Mouse (Mus musculus) gastrocnemius, adult 8-10 months (tissue): ENCODE data around the gene Cltc. TPM values are rescaled to one million over a fixed set of nuclear protein-coding genes. Genes with fewer than 3 reads are reported as not detected.
A peak's percentile ranks its signal among the peaks of the same experiment; 100 is the strongest.
"Not testable (repeated sequence)": the region's sequence is repeated elsewhere in the genome, so short reads cannot be mapped to it uniquely, and the experiment has no call there.

Experiments
- DNase-seq, 2 experiments: peaks; one replicate each; pipeline ENCODE4 v3.0.0; 2022; ENCODE audit warnings: low spot score in 2 of 2
- total RNA-seq, 4 experiments: library from RNA; stranded (reverse); gene quantifications; 2 replicates each; pipeline ENCODE4 v1.2.4; 2022

Cltc gene
- total RNA-seq, 4 experiments from 2014 or later = 106 to 149 (median 123) TPM

DNA sequence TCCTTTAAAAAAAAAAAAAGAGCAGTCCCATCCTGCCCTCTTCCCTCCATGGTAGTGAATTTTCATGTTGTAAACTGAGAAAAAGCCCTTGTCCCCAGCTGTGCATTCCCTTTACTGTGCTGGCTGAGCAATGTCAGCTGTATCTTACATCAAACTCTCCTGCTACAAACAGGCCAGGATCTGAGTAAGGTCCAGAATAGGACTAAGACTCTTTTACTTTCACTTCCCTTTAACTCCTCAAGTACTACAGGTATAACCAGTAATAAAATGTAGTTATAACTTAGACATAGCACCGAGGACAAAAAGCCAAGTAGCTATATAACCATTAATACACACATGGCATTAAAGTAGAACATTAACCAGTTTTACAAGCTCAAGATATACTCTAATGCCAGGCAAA is 18.4 kb downstream of the Cltc start:
- no peak for DNase-seq

DNA sequence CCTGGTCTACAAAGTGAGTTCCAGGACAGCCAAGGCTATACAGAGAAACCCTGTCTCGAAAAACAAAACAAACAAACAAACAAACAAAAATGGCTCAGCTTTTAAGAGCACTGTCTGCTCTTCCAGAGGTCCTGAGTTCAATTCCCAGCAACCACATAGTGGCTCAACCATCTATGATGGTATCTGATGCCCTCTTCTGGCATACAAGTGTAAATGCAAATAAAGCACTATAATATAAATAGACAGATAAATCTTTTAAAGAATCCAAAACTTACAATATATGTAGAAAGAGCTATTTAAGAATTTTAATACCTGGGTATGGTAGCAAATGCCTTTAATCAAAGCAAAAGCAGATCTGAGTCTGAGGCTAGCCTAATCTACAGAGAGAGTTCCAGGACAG is 19.1 kb downstream of the Cltc start:
- DNase-seq = not testable (repeated sequence)

DNA sequence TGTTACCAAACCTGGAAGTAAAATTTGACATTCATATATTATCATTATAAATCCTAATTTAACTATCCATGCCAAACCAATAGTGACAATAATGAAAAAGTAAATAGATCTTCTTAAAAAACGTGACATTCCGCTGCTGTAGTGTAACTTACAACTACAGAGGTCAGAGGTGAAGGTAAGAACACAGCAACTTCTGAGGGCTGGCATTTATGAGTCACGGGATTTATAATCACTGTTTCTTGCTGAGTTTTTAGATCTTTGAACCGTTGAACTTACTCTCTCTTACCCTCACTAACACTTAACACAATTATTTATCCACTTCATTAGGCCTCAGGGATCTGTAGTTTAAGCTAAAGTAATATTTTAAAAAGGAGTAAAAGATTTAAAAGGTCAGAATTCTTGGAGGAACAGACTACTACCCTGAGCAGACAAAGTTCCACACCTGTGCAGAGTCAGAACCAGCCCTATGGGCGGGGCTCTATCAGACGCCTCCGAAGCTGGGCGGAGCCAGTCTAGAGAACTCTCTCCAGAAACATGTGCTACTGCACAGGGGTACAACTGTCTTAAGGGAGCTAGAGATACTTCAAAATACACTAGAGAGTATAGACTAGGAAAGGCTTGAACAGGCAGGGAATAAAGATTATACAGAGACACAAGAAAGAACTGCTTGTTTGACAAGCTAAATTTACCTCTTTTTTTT is 19.9 kb downstream of the Cltc start:
- no peak for DNase-seq

DNA sequence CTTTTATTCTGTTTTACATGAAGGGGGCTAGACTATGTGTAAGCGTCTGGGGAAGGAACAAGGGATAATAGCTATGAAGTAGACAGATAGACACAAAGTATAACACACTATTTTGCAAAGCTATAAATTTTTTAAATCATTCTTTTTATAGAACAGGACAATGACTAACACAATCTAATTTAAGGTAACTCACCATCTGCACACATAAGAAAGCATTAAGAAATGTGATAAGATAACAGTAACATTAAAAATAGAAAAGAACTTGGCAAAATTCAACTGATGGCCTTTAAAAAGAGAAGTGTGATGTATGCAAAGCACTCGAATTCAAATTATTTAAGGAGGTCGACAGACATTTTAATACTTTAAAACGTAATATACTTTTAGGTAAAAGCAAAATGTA is 22.4 kb downstream of the Cltc start:
- no peak for DNase-seq

DNA sequence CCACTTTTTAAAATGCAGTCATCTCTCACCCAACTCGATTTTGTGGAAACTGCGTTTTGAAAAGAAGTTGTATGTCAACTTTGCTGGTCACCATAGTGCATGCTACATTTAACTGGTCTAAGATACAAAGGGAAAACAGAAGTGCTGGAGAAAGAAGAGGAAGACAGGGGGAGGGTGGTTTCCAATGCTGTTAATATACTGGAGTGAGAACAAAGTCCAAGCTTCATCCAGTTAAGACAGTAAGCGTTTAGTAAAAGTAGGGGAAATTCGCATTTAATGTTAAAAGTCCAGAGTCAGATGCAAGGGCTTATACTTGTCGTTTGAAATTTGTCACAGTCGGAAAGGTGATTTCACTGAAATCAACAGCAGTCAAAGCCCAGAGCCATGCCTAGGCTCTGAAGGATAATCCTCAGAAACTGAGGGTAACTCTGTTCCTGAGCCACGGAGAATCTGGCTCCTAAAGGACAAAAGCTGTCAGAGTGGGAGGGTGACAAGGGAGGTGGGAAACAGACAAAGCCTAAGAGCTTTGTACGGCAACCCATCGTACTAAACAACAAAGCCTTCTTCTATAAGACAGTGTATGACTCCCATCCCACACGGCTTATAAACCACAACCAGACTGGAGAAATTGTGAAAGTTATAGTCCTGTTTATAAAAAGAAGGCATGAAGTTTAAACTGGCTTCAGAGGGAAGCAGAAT is 23.0 kb downstream of the Cltc start:
- no peak for DNase-seq

DNA sequence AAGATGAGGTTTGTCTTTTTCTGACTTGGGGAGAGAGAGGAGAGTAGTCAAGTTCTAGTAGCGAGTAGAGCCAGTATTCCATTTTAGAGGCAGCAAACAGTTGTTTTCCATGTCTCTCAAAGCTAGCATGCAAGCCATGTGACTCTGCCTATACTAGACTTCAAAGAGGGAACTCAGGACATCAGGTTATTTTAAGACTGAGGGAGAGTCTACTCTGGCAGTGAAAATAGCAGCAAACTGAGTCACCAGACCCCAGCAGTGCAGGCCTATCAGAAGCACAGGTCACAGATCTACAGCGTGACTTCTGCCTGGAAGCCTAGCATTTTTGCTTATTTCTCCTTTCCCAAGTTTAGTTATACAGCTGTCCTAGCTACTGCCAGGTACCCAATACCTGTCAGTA is 25.9 kb downstream of the Cltc start:
- DNase-seq = no peak

DNA sequence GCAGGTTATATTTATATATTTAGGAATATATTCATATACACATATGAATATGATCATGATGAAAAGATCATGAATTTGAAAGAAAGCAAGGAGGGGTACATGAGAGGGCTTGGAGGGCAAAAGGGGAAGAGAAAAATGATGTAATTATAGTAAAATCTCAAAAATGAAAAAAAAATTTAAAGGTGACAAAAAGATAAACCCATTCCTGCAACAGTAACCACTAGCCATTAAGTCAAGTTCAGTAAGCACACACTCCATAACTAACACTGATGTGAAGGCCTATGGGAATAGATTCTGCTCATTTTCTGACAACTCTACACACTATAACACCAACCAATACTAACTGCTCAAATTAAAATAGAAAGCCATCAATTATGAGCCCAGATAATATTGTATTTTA is 31.8 kb downstream of the Cltc start:
- DNase-seq = no peak

DNA sequence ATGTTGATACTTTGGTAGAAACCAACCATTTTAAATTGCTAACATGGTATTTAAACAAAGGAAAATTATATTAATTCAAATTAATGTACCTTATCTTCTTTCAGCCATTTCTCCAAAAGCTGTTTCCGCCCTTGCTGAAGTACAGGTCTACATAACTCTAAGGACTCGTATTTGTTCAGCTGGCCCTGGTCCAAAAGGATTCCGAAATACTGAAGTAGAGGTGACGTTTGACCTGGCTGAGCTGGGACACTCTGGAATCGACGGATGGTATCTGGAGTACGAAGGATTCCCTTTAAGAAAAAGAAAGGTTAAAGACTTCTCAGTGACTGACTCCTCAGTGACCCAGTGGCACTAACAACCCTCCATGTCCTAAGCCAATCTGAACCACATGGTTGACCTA is 32.4 kb downstream of the Cltc start:
- no peak for DNase-seq

DNA sequence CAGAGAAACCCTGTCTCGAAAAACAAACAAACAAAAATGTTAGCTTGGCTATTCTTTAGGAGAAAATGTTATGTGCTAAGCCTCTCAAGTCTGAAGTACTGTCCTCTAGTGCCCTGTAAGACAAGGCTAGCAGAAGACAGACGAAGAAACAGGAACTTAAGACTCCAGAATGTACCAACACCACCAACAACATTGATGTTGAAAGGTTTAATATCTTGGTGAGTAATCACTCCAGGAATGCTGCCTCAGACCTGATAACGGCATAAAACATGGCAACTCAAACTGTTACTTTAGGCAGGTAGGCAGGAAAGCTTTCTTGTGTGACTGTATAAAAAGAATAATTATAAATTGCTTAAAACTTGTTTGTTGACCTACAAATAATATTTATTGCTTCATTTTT is 33.4 kb downstream of the Cltc start:
- DNase-seq = no peak

DNA sequence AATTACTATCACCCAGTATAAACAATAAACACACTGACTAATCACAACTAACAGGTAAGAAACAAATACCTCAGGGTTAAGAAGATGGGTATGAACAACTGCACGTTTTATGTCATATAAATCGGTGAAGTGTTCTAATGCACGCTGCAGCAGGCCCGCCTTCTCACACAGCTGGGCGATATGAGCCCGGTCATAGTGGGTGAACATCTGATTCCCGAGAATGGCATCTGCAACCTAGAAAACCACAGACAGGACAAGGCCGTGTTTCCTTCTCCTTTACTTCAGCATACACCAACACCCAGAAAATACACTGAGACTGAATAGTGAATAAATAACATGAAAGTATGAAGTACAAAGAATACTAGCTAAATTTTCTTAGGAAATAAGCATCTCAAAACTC is 38.0 kb downstream of the Cltc start:
- DNase-seq = no peak

DNA sequence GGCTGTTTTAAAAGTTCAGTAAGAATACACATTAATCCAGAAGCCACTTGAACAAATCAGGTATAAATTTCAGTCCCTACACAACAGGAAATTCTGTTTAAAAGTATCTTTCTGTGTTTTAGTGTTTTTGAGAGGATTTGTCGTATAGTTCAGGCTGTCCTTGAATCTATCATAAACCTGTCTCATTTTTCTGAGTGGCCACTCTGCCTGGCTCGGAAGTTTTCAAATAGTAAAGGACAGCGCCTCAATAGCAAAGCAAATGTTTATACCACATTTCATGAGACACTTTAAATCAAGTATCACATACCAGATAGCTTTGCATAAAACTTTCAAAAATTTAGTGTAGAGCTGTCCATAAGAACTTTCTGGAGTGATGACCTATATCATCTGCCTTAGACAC is 39.0 kb downstream of the Cltc start:
- no peak for DNase-seq

DNA sequence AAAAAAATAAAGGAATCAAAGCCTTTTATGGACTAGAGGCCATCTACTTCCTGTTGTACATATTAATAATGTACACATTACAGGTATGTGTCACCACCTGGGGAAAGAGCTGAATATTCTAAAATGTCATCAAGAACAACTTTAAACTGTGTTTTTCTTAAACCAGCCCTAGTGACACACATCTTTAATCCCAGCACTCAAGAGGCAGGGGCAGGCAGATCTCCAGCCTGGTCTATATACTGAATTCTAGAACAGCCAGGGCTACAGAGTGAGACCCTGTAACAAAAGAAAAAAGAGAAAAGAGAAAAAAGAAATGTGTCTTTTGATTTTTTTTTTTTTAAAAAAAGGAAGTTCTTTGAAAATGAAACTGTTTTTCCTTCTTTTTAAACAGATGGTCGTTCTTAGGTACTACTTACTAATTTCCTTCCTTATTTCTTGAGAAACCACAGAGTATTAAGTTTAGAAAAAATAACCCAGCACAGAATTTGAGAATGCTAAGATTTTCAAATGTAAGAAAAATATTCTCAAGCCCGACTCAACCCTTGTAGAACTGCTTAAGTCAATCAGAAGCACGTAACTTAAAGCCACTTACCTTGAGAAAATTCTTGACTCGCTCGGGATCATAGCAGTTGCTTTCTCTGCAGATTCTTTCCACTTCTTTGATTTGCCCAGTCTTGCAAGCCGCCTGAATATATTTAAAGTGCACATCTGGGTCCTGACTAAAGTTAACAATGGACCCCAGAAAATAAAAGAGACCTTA is 39.9 kb downstream of the Cltc start:
- DNase-seq = no peak

DNA sequence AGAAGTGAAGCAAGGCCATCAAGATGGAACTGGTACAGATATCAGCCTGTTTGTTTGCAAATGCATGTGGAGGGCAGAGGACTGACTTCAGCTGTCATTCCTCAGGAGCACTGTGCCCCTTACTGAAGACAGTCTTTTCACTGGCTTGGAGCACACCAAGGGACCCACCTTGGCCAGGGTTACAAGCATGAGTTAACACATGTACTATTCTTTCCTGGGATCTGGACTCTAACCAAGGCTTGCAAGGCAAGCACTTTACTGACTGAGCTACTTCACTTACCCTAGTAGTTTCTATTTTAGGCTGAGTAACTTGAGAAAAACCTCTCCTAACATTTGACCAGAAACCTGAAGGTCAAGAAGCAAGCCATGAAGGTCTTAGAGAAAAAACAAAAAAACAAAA is 42.8 kb downstream of the Cltc start:
- peak; percentile 10 to 30 for DNase-seq

DNA sequence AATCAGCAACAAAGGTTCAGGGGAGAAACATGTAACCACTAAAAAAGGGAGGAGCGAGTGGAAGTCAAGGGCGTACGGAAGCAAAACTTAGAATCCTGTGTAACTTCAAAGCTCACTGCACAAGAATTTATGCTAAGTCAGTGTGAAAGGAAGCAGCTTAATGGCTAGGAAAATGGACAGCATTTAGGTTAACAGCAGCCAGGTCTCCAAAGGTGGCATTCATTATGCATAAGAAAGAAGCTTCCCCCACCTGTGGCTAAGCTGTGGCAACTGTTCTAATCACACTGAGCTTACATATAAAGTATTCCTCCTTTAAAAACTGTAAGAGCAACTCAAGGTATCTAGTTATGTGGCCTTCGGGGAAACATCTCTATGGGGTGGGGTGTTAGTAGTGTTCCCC is 56.2 kb downstream of the Cltc start:
- DNase-seq = no peak

DNA sequence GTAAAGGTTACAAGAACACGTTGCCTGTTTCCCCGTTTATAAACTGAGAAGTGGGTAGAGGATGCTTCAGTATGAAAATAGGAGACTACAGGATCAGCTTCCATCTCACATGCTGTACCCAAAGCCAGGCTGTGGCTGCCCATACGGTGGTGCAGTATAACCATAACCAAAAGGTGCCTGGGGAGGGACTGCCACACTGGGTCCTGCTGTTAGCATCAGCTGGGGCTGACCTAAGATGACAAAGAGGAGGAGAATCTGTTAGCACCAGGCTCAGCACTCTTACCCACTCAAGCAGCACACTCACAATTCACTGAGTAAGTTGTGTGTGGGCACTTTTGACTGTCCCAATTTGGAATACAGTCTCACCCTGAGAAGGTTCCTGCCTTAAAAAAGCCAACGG is 61.9 kb downstream of the Cltc start:
- DNase-seq = no peak

DNA sequence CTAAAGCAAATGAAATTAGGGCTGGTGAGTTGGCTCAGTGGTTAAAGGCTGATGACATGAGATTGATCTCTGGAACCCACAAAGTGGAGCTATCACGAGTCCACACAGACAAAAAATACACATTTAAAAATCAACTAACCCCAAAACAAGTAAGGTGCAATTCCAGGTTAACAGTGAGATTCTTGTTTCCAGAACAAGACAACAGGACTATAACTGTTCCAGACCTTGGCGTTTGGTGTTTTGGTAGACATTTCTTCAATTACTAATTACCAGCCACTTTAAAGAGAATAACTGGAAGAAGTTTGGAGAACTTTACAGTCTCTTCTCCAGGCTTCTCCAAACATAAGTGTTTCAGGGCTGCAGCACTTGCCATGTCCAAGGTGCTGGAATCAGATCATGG is 64.8 kb downstream of the Cltc start:
- DNase-seq = no peak

DNA sequence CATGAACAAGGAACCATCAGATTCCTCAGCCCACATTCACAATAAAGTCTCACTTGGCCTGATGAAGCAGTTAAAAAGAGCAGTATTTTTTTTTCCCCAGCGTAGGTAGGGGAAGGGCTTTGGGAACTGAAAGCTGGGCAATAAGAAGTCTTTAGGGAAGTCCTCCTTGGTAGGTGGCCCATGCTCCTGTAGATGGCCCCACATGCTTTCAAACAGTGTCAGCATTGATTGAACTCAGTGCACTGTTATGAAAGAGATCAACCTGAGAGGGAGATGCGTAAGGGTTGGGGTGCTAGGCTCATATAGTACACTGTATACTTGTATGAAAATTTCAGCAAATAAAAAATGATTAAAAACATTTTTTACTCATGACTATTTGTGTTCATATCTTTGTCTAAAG is 65.4 kb downstream of the Cltc start:
- DNase-seq = no peak

DNA sequence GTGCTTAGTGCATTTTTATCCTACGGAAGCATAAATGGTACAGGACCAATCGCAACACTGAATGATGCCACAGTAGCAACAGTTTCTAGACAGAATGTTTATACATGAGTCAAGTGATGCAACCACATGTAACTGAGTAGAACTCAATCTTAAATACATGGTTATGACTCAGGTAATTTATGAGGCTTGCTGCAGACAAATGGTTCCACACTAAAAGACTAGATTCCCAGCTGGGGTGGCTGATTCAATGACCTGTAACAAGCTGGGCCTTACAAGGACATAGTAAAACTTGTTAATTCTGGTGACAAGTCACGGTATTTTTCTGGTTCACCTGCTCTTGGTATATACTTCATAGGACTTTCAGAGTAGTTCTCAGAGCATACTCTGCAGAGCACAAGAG is 65.9 kb downstream of the Cltc start:
- DNase-seq = no peak

DNA sequence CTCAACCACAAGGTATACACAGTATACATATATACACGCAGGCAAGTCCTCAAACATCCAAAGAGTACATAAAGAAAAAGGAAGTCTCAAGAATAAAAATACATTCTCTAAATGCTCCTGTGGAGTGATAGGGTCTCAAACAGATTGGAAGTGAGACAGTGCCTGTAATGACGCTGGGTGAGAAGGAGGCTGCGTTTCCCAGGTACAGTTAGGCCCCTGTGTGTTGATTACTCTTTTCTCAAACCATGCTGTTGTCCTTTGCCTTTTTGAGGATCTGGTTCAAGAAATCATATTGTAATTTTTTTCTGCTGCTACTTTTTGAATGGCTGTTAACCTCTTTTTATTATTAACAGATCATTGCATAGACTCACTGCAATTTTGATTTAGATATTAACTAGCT is 67.0 kb downstream of the Cltc start:
- no peak for DNase-seq

DNA sequence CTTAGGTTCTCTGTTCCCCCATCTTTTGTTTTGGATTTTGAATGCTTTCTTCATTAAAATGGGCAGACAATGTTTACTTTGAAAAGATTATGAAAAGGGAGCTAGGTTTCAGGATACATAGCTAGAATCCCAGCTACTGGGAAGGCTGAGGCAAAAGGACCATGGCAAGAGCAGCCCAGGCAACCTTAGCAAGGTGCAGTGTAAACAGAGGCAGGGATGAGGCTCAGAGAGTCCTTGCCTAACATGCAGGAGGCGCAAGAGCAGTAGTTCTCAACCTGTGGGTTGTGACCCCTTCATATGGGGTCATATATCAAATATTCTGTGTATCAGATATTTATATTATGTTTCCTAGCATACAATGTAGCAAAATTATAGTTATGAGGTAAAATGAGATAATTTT is 72.0 kb downstream of the Cltc start:
- no peak for DNase-seq

DNA sequence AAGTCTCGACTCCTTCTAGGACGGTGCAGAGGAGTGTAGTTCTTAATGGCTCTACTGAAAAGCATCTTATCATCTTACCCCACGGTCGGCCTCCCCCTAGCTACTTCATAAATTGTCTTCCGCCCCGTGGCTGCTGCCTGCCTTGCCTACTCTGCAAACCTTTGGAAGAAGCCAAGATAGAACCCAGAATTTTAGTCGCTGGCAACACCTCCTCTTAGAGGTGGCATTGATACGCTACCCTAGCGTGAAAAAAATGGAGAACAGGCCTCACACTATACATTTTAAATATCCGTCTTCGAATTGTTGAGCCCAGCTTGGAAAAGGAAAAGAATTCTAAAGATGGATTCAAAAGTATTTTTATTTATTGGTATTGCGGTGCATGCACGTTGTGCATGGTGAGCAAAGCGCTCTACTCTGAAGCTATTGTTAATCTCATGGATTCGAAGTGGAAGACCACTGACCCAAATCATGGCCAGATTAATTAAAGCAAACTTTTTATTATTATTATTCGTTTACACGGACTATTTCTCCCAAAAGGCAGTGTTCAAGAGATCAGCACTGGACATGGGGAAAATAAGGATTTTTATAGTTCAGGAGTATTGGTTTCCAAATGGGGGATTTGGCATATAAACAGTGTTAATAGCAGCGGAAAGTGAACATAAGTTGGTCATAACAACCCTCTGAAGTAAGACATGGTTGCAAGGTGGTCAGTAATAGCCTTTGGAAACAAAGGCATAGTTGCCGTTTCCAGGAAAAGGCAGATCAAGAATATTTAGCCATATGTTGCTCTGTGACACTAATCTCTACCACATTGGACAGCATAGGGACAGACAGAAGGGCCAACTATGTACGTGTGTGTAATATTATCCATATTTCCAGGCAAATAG is 73.0 kb downstream of the Cltc start:
- no peak for DNase-seq
